Mouse (Mus musculus) adipose tissue, adult 10 weeks (tissue): ENCODE data around the gene 1500009C09Rik. TPM values are rescaled to one million over a fixed set of nuclear protein-coding genes. Genes with fewer than 3 reads are reported as not detected.

Source experiments
- polyA plus RNA-seq: library from polyadenylated mRNA; stranded (reverse); fragments of 350-450 nt; fragmentation: Illumina TruSeq; extraction: RNeasy Lipid Tissue Mini Kit (QIAGEN cat#74804); gene quantifications from one replicate; pipeline ENCODE4 v1.2.3, GENCODE M21; 2014; ENCODE audit warnings: low read depth, low replicate concordance

1500009C09Rik gene
- polyA plus RNA-seq = not detected

DNA sequence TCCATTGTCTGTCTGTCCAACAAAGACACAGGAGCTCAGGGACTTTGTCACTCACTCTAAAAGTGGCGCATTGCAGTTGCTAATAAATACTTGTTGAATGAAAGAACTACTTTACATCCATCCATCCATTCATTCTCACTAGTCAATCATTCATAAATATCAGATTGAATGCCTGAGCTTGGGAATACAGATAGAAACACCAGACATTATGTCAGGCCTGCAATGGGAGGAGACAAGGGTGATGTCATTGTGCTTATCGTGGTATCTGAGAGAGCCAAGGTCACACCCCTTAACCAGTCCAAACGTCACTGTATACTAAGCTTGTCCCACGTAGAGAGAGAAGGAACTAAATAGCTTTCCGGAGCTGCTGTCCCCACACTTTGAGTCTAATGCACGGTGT lies at the start of gene 1500009C09Rik:
Gene 1500009C09Rik (plus strand): TSS at position 301 of the 400 bp plus-strand sequence.

DNA sequence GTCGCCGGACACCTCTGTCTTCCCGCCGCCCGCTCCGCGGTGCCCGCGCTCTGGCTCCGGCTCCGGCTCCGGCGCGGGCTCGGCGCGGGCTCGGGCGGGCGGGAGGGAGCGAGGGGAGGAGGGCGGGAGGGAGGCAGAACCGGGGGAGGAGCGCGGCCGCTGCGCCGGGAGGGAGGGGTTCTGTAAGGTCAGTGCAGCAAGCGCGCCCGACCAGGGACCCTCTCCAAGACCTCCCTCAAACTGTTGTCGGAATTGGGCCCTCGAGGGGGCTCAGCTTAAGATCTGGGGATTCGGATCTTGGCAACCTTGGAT lies 39.5 kb upstream of the 1500009C09Rik start, which contains the start of gene Shisa8:
Gene Shisa8 (minus strand): TSS at position 64 of the 312 bp plus-strand sequence.

DNA sequence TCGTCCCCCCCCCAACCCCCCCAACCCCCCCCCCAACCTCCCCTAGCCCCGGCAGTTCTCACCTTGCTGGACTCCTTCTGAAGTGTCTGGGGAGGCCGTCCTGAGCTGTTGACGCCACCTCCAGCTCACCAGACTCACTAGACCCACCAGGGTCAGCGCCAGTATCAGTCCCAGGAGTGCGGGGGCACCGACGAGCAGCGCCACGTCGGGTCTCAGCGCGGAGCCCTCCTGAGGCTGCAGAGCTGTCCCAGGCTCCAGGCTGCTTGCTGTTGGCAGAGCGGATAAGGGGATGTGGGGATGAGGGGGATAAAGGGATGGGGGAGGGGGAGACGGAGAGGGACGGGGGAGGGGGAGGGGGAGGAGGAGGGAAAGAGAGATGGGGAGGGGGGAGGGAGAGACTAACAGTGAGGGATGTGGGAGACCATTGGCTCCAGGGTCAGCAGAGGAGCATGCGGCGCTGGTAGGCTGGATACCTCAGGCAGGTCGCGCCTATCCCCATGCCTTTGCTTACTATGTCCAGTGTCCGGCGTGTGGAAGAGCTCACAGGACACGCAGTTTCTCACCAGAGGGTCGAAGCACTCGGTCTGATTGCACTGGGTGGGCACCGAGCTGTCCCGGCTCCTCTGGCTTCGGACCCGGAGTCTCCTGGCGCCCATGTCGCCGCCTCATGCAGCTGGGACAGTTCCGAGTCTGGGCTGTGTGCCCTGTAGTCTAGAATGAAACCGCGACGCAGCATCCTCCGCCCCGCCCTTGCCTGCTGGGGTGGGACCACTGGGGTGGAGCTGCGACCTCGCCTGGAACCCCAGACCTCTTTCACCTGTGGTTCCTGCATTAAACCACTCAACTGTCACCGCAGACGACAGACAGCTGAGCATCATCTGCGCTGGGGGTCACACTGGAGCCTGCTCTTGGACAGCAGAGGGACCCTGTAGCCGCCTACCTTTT lies 28.3 kb upstream of the 1500009C09Rik start, which contains the start of gene Tnfrsf13c:
Gene Tnfrsf13c (minus strand): TSS at position 713 of the 945 bp plus-strand sequence.

DNA sequence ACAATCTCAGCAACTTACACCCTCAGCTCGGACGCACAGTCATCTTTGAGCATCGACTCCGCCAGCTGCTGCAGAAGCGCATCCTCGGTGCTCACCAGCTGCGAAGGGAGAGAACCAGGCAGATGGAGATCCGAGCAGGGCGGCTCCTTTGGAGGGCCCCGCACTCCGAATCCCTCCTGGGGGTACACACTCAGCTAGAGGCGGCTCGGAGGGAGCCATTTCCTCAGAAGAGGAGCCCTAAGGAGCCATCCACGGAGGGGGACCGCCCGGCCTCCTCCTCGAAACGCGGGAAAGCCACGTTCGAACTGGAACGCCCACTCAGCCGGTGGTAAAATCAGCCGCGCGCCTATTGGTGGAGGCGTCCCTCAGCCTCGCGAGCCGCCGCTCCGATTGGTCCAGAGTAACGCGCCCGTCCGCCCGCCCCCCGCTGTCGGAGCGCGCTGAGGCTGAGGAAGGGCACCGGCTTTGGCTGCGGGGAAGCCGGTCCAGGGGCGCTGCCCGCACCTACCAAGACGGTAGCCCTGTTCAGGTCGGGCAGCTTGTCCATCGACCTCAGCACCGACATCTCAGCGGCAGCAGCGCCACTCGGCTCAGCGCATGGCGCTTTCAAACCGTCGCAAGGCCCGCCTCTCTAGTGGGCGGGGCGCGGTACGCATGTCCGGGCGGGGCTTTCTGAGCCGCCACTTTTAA lies 7.9 kb upstream of the 1500009C09Rik start, which contains the start of gene Cenpm:
Gene Cenpm (minus strand): TSS at position 634 of the 690 bp plus-strand sequence.

DNA sequence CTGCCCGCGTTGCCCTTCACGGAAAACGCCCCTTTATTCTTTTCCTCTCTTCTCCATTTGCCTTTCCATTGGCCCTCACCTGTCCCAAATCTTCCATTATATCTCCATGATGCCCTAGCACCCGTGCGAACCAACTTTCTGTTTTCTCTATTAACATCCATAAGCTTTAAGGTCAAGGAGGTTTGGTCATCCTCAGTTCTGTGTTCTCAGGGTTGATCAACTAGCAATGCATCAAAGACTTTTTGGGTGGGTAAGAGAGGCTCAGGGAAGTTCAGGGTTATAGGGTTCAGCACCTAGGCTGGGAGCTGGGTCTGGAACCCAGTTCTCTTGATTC lies 22.4 kb downstream of the 1500009C09Rik start, which contains the start of gene Sept3:
Gene Sept3 (plus strand): TSS at position 301 of the 334 bp plus-strand sequence.

DNA sequence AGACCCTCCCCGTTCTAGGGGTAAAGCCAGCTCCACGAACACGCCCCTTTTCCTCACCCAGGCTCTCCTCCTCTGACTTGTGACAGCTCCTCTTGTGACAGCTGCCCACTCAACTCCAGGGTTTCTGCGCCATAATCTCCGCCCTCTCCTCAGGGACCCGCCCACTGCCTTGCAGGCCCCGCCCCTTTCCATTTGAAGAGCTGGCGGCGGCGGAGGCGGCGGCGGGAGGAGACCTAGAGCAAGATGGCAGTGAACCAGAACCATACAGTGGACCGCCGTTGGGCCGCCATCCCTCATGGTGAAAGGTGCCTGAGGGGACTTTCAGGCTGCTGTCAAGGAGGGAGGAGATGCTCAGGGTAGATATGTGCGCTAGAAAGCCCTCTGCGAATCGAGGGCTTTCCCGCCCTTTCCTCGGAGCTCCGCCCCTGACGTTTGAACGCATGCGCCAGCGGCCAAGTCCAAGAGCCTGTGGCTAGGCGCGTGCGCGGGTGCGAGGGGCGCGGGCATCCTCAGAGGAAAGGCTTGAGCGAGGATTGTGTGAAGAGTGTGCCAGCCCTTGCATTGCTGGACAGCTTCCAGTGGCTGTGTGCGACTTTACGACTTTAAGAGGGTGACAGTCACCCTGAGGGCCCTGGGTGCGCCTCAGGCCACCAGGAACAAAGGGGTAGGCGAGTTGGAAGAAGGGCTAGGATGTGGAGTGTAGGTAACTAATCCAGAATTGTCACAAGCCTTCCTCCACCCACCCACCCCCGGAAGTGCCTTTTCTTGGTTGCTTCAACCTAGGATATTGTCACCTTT lies 46.8 kb downstream of the 1500009C09Rik start, which contains the start of gene Wbp2nl:
Gene Wbp2nl (plus strand): TSS at position 191 of the 798 bp plus-strand sequence.

Other genes with a start within 250 kb of the 1500009C09Rik start
- 28.8 TPM for gene Desi1, start 218.5 kb upstream of the 1500009C09Rik start, polyA plus RNA-seq
- 97.2 TPM for gene Snu13, start 204.8 kb upstream of the 1500009C09Rik start, polyA plus RNA-seq
- gene 4930407I10Rik, start 193.2 kb upstream of the 1500009C09Rik start, polyA plus RNA-seq = 1.7 TPM
- gene Mei1, start 182.4 kb upstream of the 1500009C09Rik start, polyA plus RNA-seq = 0.10 TPM
- 15.4 TPM for gene Ccdc134, start 124.5 kb upstream of the 1500009C09Rik start, polyA plus RNA-seq
- gene Srebf2, start 105.2 kb upstream of the 1500009C09Rik start, polyA plus RNA-seq = 73.8 TPM
- gene Shisa8, start 39.6 kb upstream of the 1500009C09Rik start, polyA plus RNA-seq = not detected
- gene Tnfrsf13c, start 28.0 kb upstream of the 1500009C09Rik start, polyA plus RNA-seq = not detected
- 2.5 TPM for gene Cenpm, start 7.6 kb upstream of the 1500009C09Rik start, polyA plus RNA-seq
- gene Sept3, start 22.5 kb downstream of the 1500009C09Rik start, polyA plus RNA-seq = 3.4 TPM
- gene Wbp2nl, start 46.6 kb downstream of the 1500009C09Rik start, polyA plus RNA-seq = 0.87 TPM
- gene Naga, start 86.5 kb downstream of the 1500009C09Rik start, polyA plus RNA-seq = 90.8 TPM
- gene Pheta2, start 86.5 kb downstream of the 1500009C09Rik start, polyA plus RNA-seq = 1.4 TPM
- 191 TPM for gene Smdt1, start 86.6 kb downstream of the 1500009C09Rik start, polyA plus RNA-seq
- 283 TPM for gene Ndufa6, start 101.9 kb downstream of the 1500009C09Rik start, polyA plus RNA-seq
- 31.2 TPM for gene Cyp2d22, start 127.9 kb downstream of the 1500009C09Rik start, polyA plus RNA-seq
- gene Cyp2d11, start 141.6 kb downstream of the 1500009C09Rik start, polyA plus RNA-seq = not detected
- not detected for gene Cyp2d10, start 154.8 kb downstream of the 1500009C09Rik start, polyA plus RNA-seq
- gene Cyp2d9, start 181.0 kb downstream of the 1500009C09Rik start, polyA plus RNA-seq = 1.6 TPM